Mouse (Mus musculus) forebrain, embryonic 10.5 days (tissue): Measurements from ENCODE around the gene Snx32. TPM values are rescaled to one million over a fixed set of nuclear protein-coding genes. Genes with fewer than 3 reads are reported as not detected.

Experiments
- DNase-seq: peaks from one replicate; pipeline ENCODE4 v3.0.0-alpha.2; 2017; ENCODE audit warnings: low spot score; ENCODE audit errors: extremely low spot score
- H3K27ac ChIP-seq: fragments of 300-500 bp; sonication (generic); 2 replicates; pipeline ENCODE4 v1.5.1; 2016; ENCODE audit warnings: mild to moderate bottlenecking
- H3K27me3 ChIP-seq: fragments of 300-500 bp; sonication (generic); 2 replicates; pipeline ENCODE4 v1.6.1; 2016; ENCODE audit warnings: mild to moderate bottlenecking; ENCODE audit not compliant: poor library complexity, severe bottlenecking
- H3K36me3 ChIP-seq: fragments of 300-500 bp; sonication (generic); replicated peaks from 2 replicates; pipeline ENCODE4 v1.6.1; 2016; ENCODE audit warnings: mild to moderate bottlenecking, moderate library complexity
- H3K4me1 ChIP-seq: fragments of 300-500 bp; sonication (generic); 2 replicates; pipeline ENCODE4 v1.6.1; 2016
- H3K4me3 ChIP-seq: fragments of 300-500 bp; sonication (generic); 2 replicates; pipeline ENCODE4 v1.5.1; 2016; ENCODE audit warnings: mild to moderate bottlenecking, moderate library complexity
- H3K9me3 ChIP-seq: fragments of 300-500 bp; sonication (generic); 2 replicates; pipeline ENCODE4 v1.6.1; 2016; ENCODE audit warnings: mild to moderate bottlenecking, moderate library complexity
- WGBS: fragments of 180-500 bp; shearing (Covaris S2); methylation state at CpG from one replicate; pipeline ENCODE4 v1.1.7; 2016; 5-methylcytosine and 5-hydroxymethylcytosine counted together
- polyA plus RNA-seq: library from polyadenylated mRNA; unstranded; fragments of >200 nt; fragmentation: Nextera tagmentation; extraction: Ambion mirVana; gene quantifications from 2 replicates; pipeline ENCODE4 v1.2.1, GENCODE M21; 2016

The Snx32 gene
- polyA plus RNA-seq, 1 experiment from 2014 or later = 7.9 TPM

DNA sequence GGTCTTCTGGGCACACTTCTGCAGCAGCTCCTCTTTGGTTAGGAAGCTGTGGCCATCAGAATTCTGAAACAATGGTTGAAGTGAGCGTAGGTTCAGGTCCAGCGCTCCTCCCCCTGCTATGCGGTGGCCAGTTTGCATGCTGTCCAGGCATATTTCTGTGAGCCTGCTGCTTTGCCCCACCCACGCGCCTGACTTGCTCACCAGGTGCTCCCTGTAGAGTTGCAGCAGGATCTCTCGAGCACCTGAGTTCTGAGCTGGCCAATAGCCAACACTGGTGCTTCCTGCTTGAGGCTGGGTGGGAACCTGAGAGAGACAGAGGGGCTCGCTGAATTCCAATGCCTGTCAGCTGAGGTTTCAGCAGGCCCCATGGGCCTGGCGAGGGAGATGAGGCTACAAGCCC, 24.1 kb downstream of the Snx32 start:
- WGBS = 92% methylated on average over 8 of the region's 8 CpGs
- Histone ChIP-seq H3K4me3 (no peak overlapping the region; the same call in 1 of the 2 replicates), H3K27ac (no peak overlapping the region), H3K4me1 (peaks cover 35% of the 10 kb centered on the region), H3K36me3 (peaks cover 52% of the 10 kb centered on the region), H3K9me3 (no peaks in the 10 kb centered on the region), H3K27me3 (no peaks in the 10 kb centered on the region)
- DNase-seq = no peak

DNA sequence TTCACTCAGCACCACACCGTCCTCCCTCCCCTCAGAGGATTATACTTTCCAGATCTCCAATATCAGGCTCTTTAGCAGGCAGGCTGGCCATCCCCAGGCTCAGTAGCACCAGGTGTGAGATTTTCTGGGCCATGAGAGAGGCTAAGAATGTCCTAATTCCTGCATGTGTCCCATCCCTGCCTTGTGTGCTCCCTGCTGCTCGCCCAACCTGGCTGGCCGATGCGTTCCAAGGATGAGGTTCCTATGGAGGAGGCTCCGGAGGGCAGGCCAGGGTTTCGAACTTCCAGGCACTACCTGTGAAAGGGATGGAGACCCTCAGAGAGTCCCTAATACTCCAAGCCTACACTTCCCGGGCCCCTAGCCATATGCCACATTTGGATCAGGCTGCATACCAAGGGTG, 24.5 kb downstream of the Snx32 start:
- peaks cover 57% of the 10 kb centered on the region for H3K36me3 ChIP-seq
- no peak overlapping the region for H3K4me3 ChIP-seq
- WGBS = 94% methylated on average over 7 of the region's 7 CpGs
- H3K9me3 ChIP-seq = no peaks in the 10 kb centered on the region
- no peak overlapping the region for H3K27ac ChIP-seq
- no peak for DNase-seq
- H3K4me1 ChIP-seq = peaks cover 35% of the 10 kb centered on the region
- no peaks in the 10 kb centered on the region for H3K27me3 ChIP-seq

DNA sequence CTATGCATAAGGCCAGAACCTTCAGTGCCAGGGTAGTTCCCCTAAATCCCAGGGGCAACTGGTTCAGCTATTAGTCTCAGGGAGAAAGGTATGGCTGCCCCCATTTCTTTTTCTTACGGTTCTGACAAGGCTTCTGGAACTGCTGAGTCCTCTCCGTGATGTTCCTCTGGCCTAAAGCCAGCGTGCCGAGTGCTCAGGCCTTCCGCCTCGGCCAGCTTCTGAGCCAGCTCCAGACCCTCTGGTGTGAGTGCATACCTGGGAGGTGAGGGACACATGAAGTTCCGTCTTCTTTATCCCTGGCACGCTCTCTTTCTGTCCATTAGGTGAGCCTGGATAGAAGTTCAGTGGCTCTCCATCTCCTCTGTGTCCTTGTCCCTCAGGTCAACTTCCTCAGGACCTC, 25.0 kb downstream of the Snx32 start:
- no peak overlapping the region for H3K27ac ChIP-seq
- peaks cover 61% of the 10 kb centered on the region for H3K36me3 ChIP-seq
- H3K4me3 ChIP-seq = no peak overlapping the region
- no peaks in the 10 kb centered on the region for H3K27me3 ChIP-seq
- no peak for DNase-seq
- H3K4me1 ChIP-seq = peaks cover 35% of the 10 kb centered on the region
- WGBS = 95% methylated on average over 8 of the region's 8 CpGs
- no peaks in the 10 kb centered on the region for H3K9me3 ChIP-seq

DNA sequence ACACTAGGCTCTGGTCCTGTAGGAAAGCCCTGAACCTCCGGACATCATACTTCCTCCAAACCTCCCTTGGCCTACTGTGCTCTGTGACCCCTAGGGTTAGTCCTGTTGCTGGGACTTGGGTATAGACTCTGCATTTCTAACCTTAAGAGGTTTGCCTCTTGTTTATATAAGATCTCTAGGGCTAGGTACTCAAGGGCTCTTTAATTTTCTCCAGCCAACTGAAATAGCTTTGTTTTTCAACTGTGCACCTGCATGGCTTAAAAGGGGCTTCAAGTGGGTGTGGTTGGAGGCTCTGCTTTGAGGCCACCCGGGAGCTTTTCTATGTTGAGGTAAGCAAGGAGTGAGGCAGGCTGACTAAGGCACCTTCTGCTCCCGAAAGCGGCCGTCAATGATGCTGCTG, 25.8 kb downstream of the Snx32 start:
- Histone ChIP-seq H3K36me3 (peaks cover 70% of the 10 kb centered on the region), H3K9me3 (no peaks in the 10 kb centered on the region), H3K4me1 (peaks cover 27% of the 10 kb centered on the region), H3K27ac (no peak overlapping the region), H3K27me3 (no peaks in the 10 kb centered on the region), H3K4me3 (no peak overlapping the region)
- DNase-seq = no peak
- WGBS = 94% methylated on average over 5 of the region's 5 CpGs

DNA sequence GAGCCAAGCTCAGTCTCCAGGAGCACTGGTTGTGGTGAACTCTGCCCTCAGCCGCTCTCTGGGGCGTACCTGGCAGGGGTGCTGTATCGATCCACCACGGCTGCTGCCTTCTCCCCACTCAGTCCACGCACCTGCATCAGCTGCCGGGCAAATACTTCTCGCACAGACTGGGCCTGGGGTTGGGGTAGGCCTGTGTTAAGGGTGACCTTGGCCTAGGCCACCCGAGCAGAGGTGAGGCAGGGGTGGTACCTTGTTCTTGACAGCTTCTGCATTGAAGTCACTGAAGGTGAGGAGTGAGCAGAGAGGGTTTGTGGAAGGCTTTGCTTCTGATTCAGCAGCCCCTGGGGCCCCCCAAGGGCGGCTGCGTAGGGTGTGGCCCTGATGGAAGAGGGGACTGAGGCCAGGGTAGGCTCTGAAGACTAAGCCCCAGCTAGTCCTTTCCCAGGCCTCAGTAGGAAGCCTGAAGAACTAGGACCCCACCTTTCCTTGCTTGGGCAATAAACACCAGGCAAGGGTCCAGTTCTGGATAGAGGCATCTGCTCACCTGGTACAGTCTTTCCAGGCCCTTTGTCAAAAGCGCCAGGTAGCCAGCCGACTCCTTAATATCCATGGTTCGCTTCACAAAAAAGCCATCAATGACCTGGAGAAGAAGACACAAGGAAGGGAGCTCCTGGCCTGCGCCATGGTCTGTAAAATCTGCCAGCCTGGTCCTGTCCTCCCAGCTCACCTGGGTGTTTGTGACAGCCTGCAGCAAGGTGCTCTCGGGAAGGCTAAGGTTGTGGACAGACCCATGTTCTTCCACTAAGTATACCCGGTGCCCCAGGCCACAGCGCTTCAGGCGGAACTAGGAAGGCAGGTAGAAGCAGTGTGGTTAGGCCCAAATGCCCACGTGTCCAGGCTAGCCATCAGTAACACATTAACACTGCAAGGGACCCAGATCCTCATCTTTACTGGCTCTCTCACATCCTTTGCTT, 26.7 kb downstream of the Snx32 start:
- no peak for DNase-seq
- 92% methylated on average over 19 of the region's 19 CpGs for WGBS
- Histone ChIP-seq H3K9me3 (no peaks in the 10 kb centered on the region), H3K27me3 (no peaks in the 10 kb centered on the region), H3K4me3 (no peak overlapping the region), H3K36me3 (peaks cover 78% of the 10 kb centered on the region), H3K27ac (no peak overlapping the region), H3K4me1 (peaks cover 18% of the 10 kb centered on the region)

DNA sequence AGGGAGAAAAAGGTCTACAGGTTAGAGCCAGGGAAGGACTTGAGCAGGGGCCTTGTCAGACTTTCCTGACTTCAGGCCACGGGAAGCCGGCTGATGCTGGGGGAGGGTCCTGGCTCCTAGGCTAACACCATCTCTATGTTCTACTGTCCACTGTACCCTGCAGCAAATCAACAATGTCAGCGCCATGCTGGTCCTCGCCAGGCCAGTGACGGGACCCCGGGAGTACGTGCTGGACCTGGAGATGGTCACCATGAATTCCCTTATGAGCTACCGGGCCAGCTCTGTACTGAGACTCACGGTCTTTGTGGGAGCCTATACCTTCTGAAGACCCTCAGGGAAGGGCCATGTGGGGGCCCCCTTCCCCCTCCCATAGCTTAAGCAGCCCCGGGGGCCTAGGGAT, 28.9 kb downstream of the Snx32 start:
- Histone ChIP-seq H3K27me3 (no peaks in the 10 kb centered on the region), H3K9me3 (no peaks in the 10 kb centered on the region), H3K4me1 (no peaks in the 10 kb centered on the region; the same call in 1 of the 2 replicates), H3K27ac (no peak overlapping the region), H3K4me3 (no peak overlapping the region), H3K36me3 (peaks cover 91% of the 10 kb centered on the region)
- 92% methylated on average over 10 of the region's 10 CpGs for WGBS
- no peak for DNase-seq

DNA sequence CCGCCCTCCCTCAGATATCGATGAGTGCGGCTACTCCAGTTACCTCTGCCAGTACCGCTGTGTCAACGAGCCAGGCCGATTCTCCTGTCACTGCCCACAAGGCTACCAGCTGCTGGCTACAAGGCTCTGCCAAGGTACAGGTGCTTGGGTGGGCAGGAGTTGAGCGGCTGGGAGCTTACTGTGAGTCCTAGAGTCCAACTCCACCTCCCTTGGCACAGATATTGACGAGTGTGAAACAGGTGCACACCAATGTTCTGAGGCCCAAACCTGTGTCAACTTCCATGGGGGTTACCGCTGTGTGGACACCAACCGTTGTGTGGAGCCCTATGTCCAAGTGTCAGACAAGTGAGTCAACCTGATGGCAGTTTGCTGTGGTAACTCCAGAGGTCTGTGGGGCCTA, 30.3 kb downstream of the Snx32 start:
- WGBS = 92% methylated on average over 10 of the region's 10 CpGs
- Histone ChIP-seq H3K36me3 (peaks cover 80% of the 10 kb centered on the region), H3K27ac (no peak overlapping the region), H3K9me3 (no peaks in the 10 kb centered on the region), H3K4me1 (peaks cover 11% of the 10 kb centered on the region), H3K4me3 (no peak overlapping the region), H3K27me3 (peaks cover 4% of the 10 kb centered on the region)
- DNase-seq = no peak

DNA sequence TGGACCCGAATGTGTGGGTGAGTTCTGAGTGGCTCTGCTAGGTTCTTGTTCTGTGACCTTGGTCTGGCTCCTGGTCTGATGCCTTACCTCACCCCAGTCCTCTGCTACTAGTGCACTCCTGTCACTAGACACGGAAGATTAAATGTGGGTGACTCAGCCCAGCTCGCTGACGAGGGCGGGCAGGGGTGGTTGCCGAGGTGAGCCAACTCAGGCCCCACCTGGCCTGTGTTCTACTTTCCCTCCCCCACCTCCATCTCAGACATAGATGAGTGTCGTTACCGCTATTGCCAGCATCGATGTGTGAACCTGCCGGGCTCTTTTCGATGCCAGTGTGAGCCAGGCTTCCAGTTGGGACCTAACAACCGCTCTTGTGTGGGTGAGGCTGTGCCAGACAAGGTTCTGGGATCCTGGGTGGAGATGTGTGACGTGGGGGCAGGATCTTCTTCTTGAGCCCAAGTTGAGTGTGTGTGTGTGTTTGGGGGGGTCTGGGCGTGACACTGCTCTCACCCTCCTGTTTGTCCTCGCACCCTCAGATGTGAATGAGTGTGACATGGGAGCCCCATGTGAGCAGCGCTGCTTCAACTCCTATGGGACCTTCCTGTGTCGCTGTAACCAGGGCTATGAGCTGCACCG, 32.6 kb downstream of the Snx32 start:
- peaks cover 28% of the 10 kb centered on the region for H3K4me1 ChIP-seq
- H3K27me3 ChIP-seq = peaks cover 17% of the 10 kb centered on the region
- no peak overlapping the region for H3K4me3 ChIP-seq
- no peak for DNase-seq
- 93% methylated on average over 18 of the region's 18 CpGs for WGBS
- no peak overlapping the region for H3K27ac ChIP-seq
- peaks cover 58% of the 10 kb centered on the region for H3K36me3 ChIP-seq
- no peaks in the 10 kb centered on the region for H3K9me3 ChIP-seq

DNA sequence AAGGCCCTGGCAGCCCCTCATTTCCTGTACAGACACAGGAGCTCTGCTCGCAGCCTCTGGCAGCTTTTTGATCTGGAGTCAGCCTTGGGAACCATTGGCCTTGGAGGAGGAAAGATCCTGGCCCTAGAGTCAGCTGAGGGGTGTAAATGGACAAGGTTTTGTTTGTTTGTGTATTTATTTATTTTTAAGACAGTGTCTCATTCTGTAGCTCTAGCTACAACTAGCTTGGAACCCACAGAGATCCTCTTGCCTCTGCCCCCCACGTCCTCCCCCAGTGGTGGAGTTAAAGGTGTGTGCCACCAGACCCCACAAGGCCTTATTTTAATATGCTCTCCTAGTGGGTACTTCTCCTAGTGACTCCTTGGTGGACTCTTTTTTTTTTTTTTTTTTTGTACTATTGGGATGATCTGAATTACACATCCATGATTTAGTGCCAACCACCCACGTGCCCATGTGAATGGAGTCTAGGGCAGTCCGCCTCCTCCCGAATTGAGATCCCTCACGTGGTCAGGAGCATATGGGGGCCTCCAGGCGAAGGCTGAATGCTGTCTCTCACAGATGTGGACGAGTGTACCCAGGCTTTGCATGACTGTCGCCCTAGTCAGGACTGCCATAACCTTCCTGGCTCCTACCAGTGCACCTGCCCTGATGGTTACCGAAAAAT, 33.2 kb downstream of the Snx32 start:
- peaks cover 28% of the 10 kb centered on the region for H3K4me1 ChIP-seq
- no peak for DNase-seq
- WGBS = 87% methylated on average over 10 of the region's 10 CpGs

DNA sequence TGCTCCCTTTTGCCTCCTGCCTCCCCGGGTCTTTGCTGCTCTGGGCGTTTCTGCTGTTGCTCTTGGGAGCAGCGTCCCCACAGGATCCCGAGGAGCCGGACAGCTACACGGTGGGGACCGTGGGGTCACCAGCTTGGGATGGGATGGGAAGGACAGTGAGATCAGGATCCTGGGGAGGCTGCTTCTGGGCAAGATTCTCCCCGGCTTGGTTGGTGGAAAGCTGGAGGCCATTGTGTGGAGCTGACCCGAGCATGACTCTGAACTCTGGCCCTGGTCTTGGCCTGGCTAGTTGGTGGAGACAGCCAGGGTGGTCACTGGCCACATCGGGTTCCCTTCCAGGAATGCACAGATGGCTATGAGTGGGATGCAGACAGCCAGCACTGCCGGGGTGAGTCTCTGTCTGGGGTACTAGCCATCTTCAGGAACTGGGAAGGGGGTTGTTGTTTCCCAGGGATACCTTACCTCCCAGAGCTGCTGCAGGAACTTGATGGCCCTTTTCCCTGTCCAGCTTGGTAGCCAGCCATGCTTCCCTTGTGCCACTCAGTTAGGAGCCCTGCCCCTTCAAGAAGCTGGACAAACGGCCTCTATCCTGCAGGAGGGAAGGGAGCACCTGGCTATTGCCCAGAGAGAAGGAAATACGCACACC, 35.1 kb downstream of the Snx32 start:
- Histone ChIP-seq H3K27me3 (peaks cover 17% of the 10 kb centered on the region), H3K36me3 (peaks cover 32% of the 10 kb centered on the region), H3K9me3 (no peaks in the 10 kb centered on the region), H3K4me1 (peaks cover 28% of the 10 kb centered on the region), H3K4me3 (peak overlapping the region; percentile 72), H3K27ac (peak overlapping the region; percentile 90)
- DNase-seq = no peak
- 26% methylated on average over 13 of the region's 13 CpGs for WGBS

More for the DNA sequence above, 33.2 kb downstream of the Snx32 start:
- Histone ChIP-seq H3K4me3 (no peak overlapping the region), H3K27ac (no peak overlapping the region), H3K9me3 (no peaks in the 10 kb centered on the region), H3K27me3 (peaks cover 17% of the 10 kb centered on the region), H3K36me3 (peaks cover 51% of the 10 kb centered on the region)

DNA sequence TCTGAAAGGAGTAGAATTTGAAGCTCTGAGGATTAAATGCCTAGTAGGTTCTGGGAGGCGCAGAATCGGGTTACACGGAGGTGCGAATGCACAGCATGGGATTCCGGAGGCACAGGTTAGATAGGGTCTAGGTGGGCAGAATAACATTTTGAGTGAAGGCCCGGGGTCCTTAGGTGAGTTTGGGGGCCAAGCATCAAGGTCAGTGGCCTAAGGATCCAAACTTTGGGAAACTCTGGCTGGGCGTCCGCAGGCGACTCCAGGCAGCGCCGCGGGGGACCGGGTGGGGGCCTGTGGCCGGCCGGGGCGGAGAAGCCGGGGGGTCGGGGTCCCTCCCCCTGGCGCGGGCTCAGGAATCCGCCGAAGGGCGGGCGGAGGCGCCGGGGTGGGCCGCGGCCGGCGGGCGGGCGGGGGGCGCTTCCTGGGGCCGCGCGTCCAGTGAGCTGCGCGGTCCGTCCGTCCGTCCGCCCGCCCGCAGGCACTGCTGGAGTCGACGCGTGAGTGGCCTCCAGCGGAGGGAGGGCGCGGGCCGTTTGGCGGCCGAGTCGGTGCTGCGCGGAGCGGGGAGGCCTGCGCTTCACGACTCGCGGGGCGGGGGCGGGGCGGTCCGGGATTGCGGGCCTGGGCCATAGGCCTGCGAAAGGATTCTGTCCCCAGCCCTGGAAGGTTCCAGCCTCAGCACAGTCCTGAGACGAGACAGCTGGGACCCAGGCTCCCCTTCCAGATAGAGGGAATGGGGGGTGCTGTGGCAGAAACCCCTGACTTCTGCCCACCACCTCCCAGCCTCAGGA, 35.9 kb downstream of the Snx32 start:
- 1% methylated on average over 51 of the region's 68 CpGs for WGBS

DNA sequence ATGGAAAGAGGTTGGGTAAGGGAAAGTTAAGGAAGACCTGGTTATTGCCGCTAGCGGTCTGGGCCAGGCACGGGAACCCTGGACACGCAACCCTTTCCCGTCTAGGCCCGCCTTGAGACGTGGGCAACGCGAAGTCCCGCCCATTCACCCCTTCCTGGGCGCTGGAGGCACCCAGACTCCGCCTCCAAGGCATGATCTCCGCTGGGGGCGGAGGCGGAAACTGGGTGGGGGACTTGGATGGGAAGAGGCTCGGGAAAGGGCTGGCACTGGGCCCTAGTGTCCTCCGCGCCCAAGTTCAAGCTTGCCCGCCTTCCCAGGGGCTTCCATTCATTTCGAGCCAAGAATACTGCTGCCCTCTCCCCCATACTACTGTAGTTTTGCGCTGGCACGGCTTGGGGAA, 36.6 kb downstream of the Snx32 start, which contains the start of gene Efemp2:
TSS of gene Efemp2 (plus strand) at position 235 of the 400 bp plus-strand sequence.
- Histone ChIP-seq H3K9me3 (no peaks in the 10 kb centered on the region), H3K27me3 (peaks cover 17% of the 10 kb centered on the region), H3K36me3 (peaks cover 18% of the 10 kb centered on the region), H3K27ac (peak within 1 kb of the TSS; percentile 90), H3K4me3 (peak within 1 kb of the TSS; percentile 72), H3K4me1 (peaks cover 28% of the 10 kb centered on the region)
- peak; percentile 67 for DNase-seq
- WGBS = 2% methylated on average over 22 of the region's 22 CpGs

More for the DNA sequence above, 35.9 kb downstream of the Snx32 start:
- DNase-seq = peak; percentile 49
- Histone ChIP-seq H3K27me3 (peaks cover 17% of the 10 kb centered on the region), H3K9me3 (no peaks in the 10 kb centered on the region), H3K4me3 (peak overlapping the region; percentile 72), H3K36me3 (peaks cover 25% of the 10 kb centered on the region), H3K4me1 (peaks cover 28% of the 10 kb centered on the region), H3K27ac (peak overlapping the region; percentile 90)
